Mouse (Mus musculus) megakaryocyte, embryonic 14.5 days (primary cell): ENCODE measurements at regions not wholly inside any gene's neighbourhood (a gene's known extent, or its start where the extent isn't known, plus 50 kb on each side); places are given as distances from the start of the nearest gene placed in this dataset.

ENCODE experiments used
- H3K27me3 ChIP-seq: replicated peaks from 2 replicates; pipeline ENCODE3; 2012; ENCODE audit warnings: inconsistent platforms
- H3K36me3 ChIP-seq: replicated peaks from 2 replicates; pipeline ENCODE3; 2012; ENCODE audit warnings: low read length, inconsistent platforms, mixed read lengths
- H3K4me1 ChIP-seq: 2 replicates; pipeline ENCODE4 v1.6.1; 2012; ENCODE audit warnings: inconsistent platforms
- H3K4me3 ChIP-seq: replicated peaks from 2 replicates; pipeline ENCODE3; 2012; ENCODE audit warnings: moderate library complexity, mild to moderate bottlenecking, inconsistent platforms
- H3K9me3 ChIP-seq: 2 replicates; pipeline ENCODE4 v1.6.1; 2012; ENCODE audit warnings: inconsistent platforms
- FLI1 ChIP-seq: IDR thresholded peaks from 2 replicates; pipeline ENCODE4 v1.6.1; 2012; ENCODE audit warnings: low read length, inconsistent platforms, mixed read lengths
- GATA1 ChIP-seq: IDR thresholded peaks from 3 replicates; pipeline ENCODE4 v1.6.1; 2012; ENCODE audit warnings: mixed read lengths, low read length, inconsistent platforms, borderline replicate concordance

GRCm38 (mm10) chr15:46945423-46945822, 6811.3 kb downstream of the 9330182O14Rik start:
- TF ChIP-seq FLI1 (no peak), GATA1 (no peak)

GRCm38 (mm10) chr15:46990201-46990600, 6856.0 kb downstream of the 9330182O14Rik start:
- TF ChIP-seq GATA1 (no peak), FLI1 (no peak)
- Histone ChIP-seq H3K27me3 (no peaks in the 10 kb centered on the region), H3K4me3 (no peak overlapping the region), H3K36me3 (no peaks in the 10 kb centered on the region), H3K9me3 (no peaks in the 10 kb centered on the region), H3K4me1 (no peaks in the 10 kb centered on the region)

More at GRCm38 (mm10) chr15:46945423-46945822, 6811.3 kb downstream of the 9330182O14Rik start:
- H3K9me3 ChIP-seq: 0 out of 2 replicates have a peak, but pooled peaks cover 7% of the 10 kb centered on the region
- H3K4me1 ChIP-seq: no peaks in the 10 kb centered on the region
- no peaks in the 10 kb centered on the region for H3K36me3 ChIP-seq
- H3K4me3 ChIP-seq: peak overlapping the region; percentile 9
- no peaks in the 10 kb centered on the region for H3K27me3 ChIP-seq

- no peaks in the 10 kb centered on the region for H3K36me3 ChIP-seq
Measured at GRCm38 (mm10) chr15:46997106-46997505, 6862.9 kb downstream of the 9330182O14Rik start.

More at GRCm38 (mm10) chr15:46997106-46997505, 6862.9 kb downstream of the 9330182O14Rik start:
- Histone ChIP-seq H3K4me3 (no peak overlapping the region), H3K9me3 (no peaks in the 10 kb centered on the region), H3K4me1 (no peaks in the 10 kb centered on the region), H3K27me3 (no peaks in the 10 kb centered on the region)
- TF ChIP-seq GATA1: no peak
